Mouse (Mus musculus): Measurements from ENCODE around the gene Spc25. TPM values are rescaled to one million over a fixed set of nuclear protein-coding genes. Genes with fewer than 3 reads are reported as not detected.

Spc25 gene
- 122 and 125 TPM in 2 replicates for polyA plus RNA-seq (2015; fragmentation: Nextera tagmentation; extraction: Ambion mirVana)

- no peaks in the 10 kb centered on the region for H3K9me3 ChIP-seq (replicated peaks)
Measured at GRCm38 (mm10) chr2:69205791-69206351, at the start of gene Spc25. Spc25 (minus strand) TSS chr2:69206194.

DNA sequence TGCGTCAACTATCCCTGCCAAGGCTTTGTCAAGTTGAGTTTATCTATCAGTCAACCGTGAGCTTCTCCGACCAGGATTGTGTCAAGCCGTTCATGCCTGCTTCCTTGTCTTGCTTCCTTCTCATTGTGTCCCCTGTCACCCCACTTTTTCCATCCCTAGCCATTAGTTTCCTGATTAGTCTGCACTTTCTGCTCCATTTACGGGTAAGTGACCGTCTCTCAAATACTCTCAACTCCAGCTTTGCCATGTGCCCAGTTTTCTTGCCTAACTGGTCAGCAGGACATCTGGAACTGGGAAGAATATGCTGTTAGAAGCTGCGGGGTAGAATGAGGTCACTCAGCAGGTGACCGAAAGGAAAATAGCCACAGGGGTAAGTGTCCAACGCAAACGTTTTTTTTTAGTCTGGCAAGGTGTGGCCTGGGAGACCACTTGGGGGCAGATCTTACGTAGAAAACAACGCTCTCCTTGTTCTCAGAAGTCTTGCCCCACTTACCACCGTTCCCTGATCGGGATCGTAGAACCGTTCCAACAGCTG is 42.3 kb upstream of the Spc25 start:
- no peak overlapping the region for H3K4me2 ChIP-seq (replicated peaks)
- H3K9ac ChIP-seq, result no peak overlapping the region
- no peaks in the 10 kb centered on the region for H3K9me3 ChIP-seq (replicated peaks)
- WGBS, result 38% methylated on average over 16 of the region's 16 CpGs
- H3K36me3 ChIP-seq, result no peaks in the 10 kb centered on the region
- no peaks in the 10 kb centered on the region for H3K27me3 ChIP-seq
- no peak overlapping the region for H3K4me3 ChIP-seq (replicated peaks)
- no peak for ATAC-seq (ENCODE audit: insufficient number of reproducible peaks, low FRiP score, low TSS enrichment, low read depth)
- H3K27ac ChIP-seq (replicated peaks), result no peak overlapping the region
- no peaks in the 10 kb centered on the region for H3K4me1 ChIP-seq

More at GRCm38 (mm10) chr2:69205791-69206351, at the start of gene Spc25:
- H3K9ac ChIP-seq, result peak within 1 kb of the TSS; percentile 41
- H3K27me3 ChIP-seq, result no peaks in the 10 kb centered on the region
- H3K4me2 ChIP-seq (replicated peaks), result peak within 1 kb of the TSS; percentile 60
- ATAC-seq (ENCODE audit: insufficient number of reproducible peaks, low FRiP score, low TSS enrichment, low read depth), result peak; percentile 100
- H3K36me3 ChIP-seq, result peaks cover 11% of the 10 kb centered on the region
- under 1% methylated on average over 46 of the region's 46 CpGs for WGBS
- H3K4me1 ChIP-seq, result peaks cover 8% of the 10 kb centered on the region
- peak within 1 kb of the TSS; percentile 65 for H3K4me3 ChIP-seq (replicated peaks)
- peak within 1 kb of the TSS; percentile 59 for H3K27ac ChIP-seq (replicated peaks)

DNA sequence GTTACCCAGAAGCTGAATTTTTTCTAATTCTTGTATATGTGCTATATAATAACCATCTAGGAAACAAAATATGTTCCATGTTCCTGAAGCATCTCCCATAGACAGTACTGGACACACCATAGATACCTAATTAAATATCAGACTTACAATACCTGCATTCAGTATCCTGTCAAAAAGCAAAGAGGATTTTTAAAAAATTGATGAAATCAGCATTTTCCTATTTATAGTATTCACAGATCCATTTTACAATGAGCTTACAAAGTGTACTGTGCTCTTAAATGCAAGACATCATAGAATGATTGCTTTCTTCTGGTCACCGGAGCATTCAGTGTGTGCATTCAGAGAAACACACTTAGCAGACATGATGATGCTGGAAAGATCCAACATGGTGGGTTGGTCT is 41.1 kb upstream of the Spc25 start:
- Histone ChIP-seq H3K27me3 (no peaks in the 10 kb centered on the region), H3K4me2 (replicated peaks) (no peak overlapping the region), H3K4me3 (replicated peaks) (no peak overlapping the region), H3K27ac (replicated peaks) (no peak overlapping the region), H3K4me1 (no peaks in the 10 kb centered on the region), H3K9me3 (replicated peaks) (no peaks in the 10 kb centered on the region), H3K36me3 (no peaks in the 10 kb centered on the region), H3K9ac (no peak overlapping the region)
- WGBS, result 91% methylated on average over 1 of the region's 1 CpGs
- no peak for ATAC-seq (ENCODE audit: insufficient number of reproducible peaks, low FRiP score, low TSS enrichment, low read depth)

DNA sequence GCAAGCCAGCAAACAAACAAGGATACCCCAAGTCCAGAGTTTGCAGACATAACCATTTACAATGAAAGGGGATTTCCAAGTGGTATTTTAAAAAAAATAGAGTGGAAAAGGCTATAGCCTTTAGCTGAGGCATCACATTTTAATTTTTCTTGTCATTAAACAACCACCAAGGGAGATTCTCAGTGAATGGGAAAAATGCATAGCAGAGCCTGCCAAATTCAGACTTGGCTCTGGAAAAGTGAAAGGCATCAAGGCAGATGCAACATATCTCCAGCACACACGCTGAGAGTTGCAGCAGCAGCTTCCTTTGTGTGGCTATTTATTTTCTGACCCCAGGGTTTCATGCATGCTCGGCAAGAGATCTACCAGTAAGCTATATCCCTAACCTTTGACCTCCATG is 38.9 kb upstream of the Spc25 start:
- Histone ChIP-seq H3K4me3 (replicated peaks) (no peak overlapping the region), H3K27me3 (no peaks in the 10 kb centered on the region), H3K4me2 (replicated peaks) (no peak overlapping the region), H3K36me3 (no peaks in the 10 kb centered on the region), H3K27ac (replicated peaks) (no peak overlapping the region), H3K9ac (no peak overlapping the region), H3K4me1 (no peaks in the 10 kb centered on the region), H3K9me3 (replicated peaks) (no peaks in the 10 kb centered on the region)
- no peak for ATAC-seq (ENCODE audit: insufficient number of reproducible peaks, low FRiP score, low TSS enrichment, low read depth)
- 28% methylated on average over 2 of the region's 2 CpGs for WGBS

DNA sequence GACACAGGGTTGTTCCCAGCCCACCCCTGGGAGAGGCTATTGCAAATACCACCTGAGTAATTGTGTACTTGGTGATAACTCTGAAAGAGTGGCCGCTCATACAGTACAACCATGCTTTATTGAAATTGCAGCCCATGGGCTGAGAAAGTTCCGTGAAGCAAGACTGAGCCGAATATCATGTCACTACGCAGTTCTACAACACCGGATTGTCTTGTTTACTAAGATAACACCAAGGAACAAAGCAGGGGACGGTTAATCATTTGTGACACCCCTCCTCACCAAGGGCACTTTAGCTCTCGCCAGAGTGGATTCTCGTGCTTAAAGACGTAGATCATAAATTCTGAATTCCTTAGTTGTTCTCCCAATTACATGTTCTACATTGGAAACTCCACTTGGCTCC is 33.3 kb upstream of the Spc25 start:
- no peak overlapping the region for H3K27ac ChIP-seq (replicated peaks)
- WGBS, result 89% methylated on average over 9 of the region's 9 CpGs
- no peak overlapping the region for H3K4me3 ChIP-seq (replicated peaks)
- H3K9ac ChIP-seq, result no peak overlapping the region
- no peaks in the 10 kb centered on the region for H3K4me1 ChIP-seq
- no peak for ATAC-seq (ENCODE audit: insufficient number of reproducible peaks, low FRiP score, low TSS enrichment, low read depth)
- H3K27me3 ChIP-seq, result no peaks in the 10 kb centered on the region
- H3K36me3 ChIP-seq, result no peaks in the 10 kb centered on the region
- H3K4me2 ChIP-seq (replicated peaks), result no peak overlapping the region
- no peaks in the 10 kb centered on the region for H3K9me3 ChIP-seq (replicated peaks)

- whole genome bisulfite sequencing, result 86% methylated on average over 5 of the region's 5 CpGs
- no peaks in the 10 kb centered on the region for H3K4me1 ChIP-seq
- H3K9ac ChIP-seq, result no peak overlapping the region
- no peaks in the 10 kb centered on the region for H3K27me3 ChIP-seq
- H3K27ac ChIP-seq (replicated peaks), result no peak overlapping the region
- H3K9me3 ChIP-seq (replicated peaks), result no peaks in the 10 kb centered on the region
- H3K4me3 ChIP-seq (replicated peaks), result no peak overlapping the region
- H3K4me2 ChIP-seq (replicated peaks), result no peak overlapping the region
- H3K36me3 ChIP-seq, result no peaks in the 10 kb centered on the region
- no peak for ATAC-seq (ENCODE audit: insufficient number of reproducible peaks, low FRiP score, low TSS enrichment, low read depth)
Measured at GRCm38 (mm10) chr2:69234976-69235678, 29.1 kb upstream of the Spc25 start.

- no peak overlapping the region for H3K4me3 ChIP-seq (replicated peaks)
Measured at GRCm38 (mm10) chr2:69232101-69232500, 26.1 kb upstream of the Spc25 start.

DNA sequence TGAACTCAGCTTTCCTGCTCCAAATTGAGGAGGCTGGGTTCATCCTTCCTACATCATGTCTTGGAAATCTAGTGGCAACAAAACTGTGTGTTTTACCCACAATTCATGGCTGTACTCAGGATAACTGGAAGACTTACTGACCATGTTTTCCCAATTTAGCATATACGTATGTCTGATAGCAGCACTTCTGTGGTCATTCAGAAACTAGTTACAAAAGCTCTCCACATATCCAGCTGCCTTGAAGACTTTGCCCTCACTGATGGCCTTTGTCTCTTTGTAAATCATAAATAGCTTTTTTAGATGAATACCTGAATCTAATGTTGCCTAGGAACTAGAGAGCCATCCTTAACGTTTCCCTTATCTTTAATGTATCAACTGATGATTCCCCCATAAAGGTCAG is 24.1 kb upstream of the Spc25 start:
- Histone ChIP-seq H3K27ac (replicated peaks) (no peak overlapping the region), H3K36me3 (no peaks in the 10 kb centered on the region), H3K9me3 (replicated peaks) (no peaks in the 10 kb centered on the region), H3K4me2 (replicated peaks) (no peak overlapping the region), H3K4me3 (replicated peaks) (no peak overlapping the region), H3K27me3 (no peaks in the 10 kb centered on the region), H3K9ac (no peak overlapping the region), H3K4me1 (no peaks in the 10 kb centered on the region)
- WGBS, result 83% methylated on average over 2 of the region's 2 CpGs
- no peak for ATAC-seq (ENCODE audit: insufficient number of reproducible peaks, low FRiP score, low TSS enrichment, low read depth)

More at GRCm38 (mm10) chr2:69232101-69232500, 26.1 kb upstream of the Spc25 start:
- no peak overlapping the region for H3K4me2 ChIP-seq (replicated peaks)
- no peaks in the 10 kb centered on the region for H3K27me3 ChIP-seq
- no peak overlapping the region for H3K9ac ChIP-seq
- no peak overlapping the region for H3K27ac ChIP-seq (replicated peaks)
- H3K4me1 ChIP-seq, result no peaks in the 10 kb centered on the region
- no peak for ATAC-seq (ENCODE audit: insufficient number of reproducible peaks, low FRiP score, low TSS enrichment, low read depth)
- no peaks in the 10 kb centered on the region for H3K9me3 ChIP-seq (replicated peaks)
- H3K36me3 ChIP-seq, result no peaks in the 10 kb centered on the region

GRCm38 (mm10) chr2:69228635-69229034 is 22.6 kb upstream of the Spc25 start:
- no peaks in the 10 kb centered on the region for H3K4me1 ChIP-seq
- no peak for ATAC-seq (ENCODE audit: insufficient number of reproducible peaks, low FRiP score, low TSS enrichment, low read depth)
- WGBS, result 58% methylated on average over 6 of the region's 6 CpGs

DNA sequence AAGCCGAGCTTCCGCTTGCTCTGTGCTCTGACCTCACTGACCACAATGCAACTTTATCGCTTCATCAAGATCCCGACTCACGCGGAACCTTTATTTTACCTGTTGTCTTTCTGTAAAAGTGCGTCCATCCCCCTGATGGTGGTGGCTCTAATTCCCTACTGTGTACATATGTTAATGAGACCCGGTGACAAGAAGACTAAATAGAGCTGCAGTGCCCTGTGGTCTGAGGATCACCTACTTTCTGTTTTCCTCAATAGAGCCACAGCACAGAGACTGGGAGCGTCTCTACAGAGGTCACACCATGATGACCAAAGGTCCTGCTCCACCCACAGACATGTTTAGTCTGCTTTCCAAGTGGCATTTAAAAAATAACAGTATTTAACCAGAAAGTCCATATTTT is 20.9 kb upstream of the Spc25 start:
- H3K9me3 ChIP-seq (replicated peaks), result no peaks in the 10 kb centered on the region
- no peak overlapping the region for H3K4me2 ChIP-seq (replicated peaks)
- H3K9ac ChIP-seq, result no peak overlapping the region
- H3K36me3 ChIP-seq, result no peaks in the 10 kb centered on the region
- H3K27ac ChIP-seq (replicated peaks), result no peak overlapping the region
- no peak overlapping the region for H3K4me3 ChIP-seq (replicated peaks)
- no peaks in the 10 kb centered on the region for H3K27me3 ChIP-seq
- ATAC-seq (ENCODE audit: insufficient number of reproducible peaks, low FRiP score, low TSS enrichment, low read depth), result no peak
- 92% methylated on average over 9 of the region's 9 CpGs for WGBS
- no peaks in the 10 kb centered on the region for H3K4me1 ChIP-seq

More at GRCm38 (mm10) chr2:69228635-69229034, 22.6 kb upstream of the Spc25 start:
- Histone ChIP-seq H3K9ac (no peak overlapping the region), H3K27me3 (no peaks in the 10 kb centered on the region), H3K36me3 (no peaks in the 10 kb centered on the region), H3K4me2 (replicated peaks) (no peak overlapping the region), H3K27ac (replicated peaks) (no peak overlapping the region), H3K4me3 (replicated peaks) (no peak overlapping the region), H3K9me3 (replicated peaks) (no peaks in the 10 kb centered on the region)

DNA sequence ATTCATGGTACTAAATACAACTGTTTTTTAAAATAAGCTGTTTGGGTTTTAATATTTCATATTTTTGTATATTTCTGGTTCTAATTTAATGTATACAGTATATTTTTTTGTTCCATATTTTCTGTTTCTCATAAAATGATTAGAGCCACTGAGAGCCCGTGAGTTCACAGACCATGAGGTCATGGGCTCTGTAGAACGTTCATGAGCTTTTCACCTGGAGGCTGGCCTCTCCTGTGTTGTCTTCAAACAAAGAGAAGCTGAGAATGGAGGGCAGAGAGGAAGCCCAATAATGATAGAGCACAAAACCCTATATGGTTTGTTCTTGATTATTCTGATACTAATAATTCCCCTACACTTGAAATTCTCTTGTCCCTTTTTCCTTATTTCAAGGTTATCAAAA is 18.7 kb upstream of the Spc25 start:
- no peaks in the 10 kb centered on the region for H3K27me3 ChIP-seq
- 54% methylated on average over 2 of the region's 2 CpGs for WGBS
- H3K27ac ChIP-seq (replicated peaks), result no peak overlapping the region
- H3K4me1 ChIP-seq, result no peaks in the 10 kb centered on the region
- no peak overlapping the region for H3K9ac ChIP-seq
- no peak overlapping the region for H3K4me3 ChIP-seq (replicated peaks)
- no peaks in the 10 kb centered on the region for H3K9me3 ChIP-seq (replicated peaks)
- H3K36me3 ChIP-seq, result no peaks in the 10 kb centered on the region
- no peak overlapping the region for H3K4me2 ChIP-seq (replicated peaks)
- no peak for ATAC-seq (ENCODE audit: insufficient number of reproducible peaks, low FRiP score, low TSS enrichment, low read depth)

GRCm38 (mm10) chr2:69222815-69223214 is 16.8 kb upstream of the Spc25 start:
- WGBS, result 84% methylated on average over 10 of the region's 10 CpGs
- H3K4me1 ChIP-seq, result no peaks in the 10 kb centered on the region
- no peak for ATAC-seq (ENCODE audit: insufficient number of reproducible peaks, low FRiP score, low TSS enrichment, low read depth)
- no peaks in the 10 kb centered on the region for H3K9me3 ChIP-seq (replicated peaks)
- no peak overlapping the region for H3K4me2 ChIP-seq (replicated peaks)
- no peak overlapping the region for H3K4me3 ChIP-seq (replicated peaks)
- H3K27me3 ChIP-seq, result no peaks in the 10 kb centered on the region
- no peaks in the 10 kb centered on the region for H3K36me3 ChIP-seq
- H3K9ac ChIP-seq, result no peak overlapping the region
- H3K27ac ChIP-seq (replicated peaks), result no peak overlapping the region
